Mouse (Mus musculus): ENCODE results near the gene Selenon.

Selenon gene

DNA sequence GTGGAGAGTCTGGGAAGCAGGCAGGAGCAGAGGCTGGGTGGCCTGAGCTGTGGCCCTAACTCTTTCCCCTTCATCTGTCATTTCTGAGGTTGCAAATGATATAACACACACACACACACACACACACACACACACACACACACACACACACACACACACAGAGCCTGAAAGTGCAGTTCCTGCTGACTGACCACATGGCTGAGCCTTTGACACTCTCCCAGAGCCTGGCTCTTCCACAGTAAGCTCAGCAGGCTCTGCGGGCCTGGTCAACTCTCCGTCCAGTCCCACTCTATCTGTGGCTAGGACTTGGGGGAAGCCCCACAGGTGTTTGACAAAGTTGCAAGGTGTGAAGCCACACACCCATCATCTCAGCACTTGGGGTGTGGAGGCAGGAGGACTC, 25.3 kb upstream of the Selenon start:
- no peak for DNase-seq (ENCODE audit: low spot score)

DNA sequence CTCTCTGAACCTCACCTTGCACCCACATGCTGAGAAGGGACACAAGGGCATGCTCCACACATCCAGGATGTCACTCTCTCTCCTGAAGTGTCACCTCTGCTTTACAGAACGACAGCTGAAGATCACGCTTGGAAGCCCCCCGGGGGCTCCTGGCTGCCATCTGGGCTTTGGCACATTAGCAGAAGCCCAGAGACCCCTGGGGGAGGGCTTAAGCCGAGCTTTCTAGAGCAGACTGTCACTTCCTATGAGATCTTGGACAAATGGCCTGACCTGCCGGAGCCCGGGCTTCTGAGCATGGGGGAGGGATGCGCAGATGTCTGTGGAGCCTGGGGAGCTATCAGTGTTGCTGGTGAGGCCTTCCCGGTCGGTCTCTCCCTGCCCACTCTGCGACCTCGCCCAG, 23.5 kb upstream of the Selenon start:
- no peak for DNase-seq (ENCODE audit: low spot score)

DNA sequence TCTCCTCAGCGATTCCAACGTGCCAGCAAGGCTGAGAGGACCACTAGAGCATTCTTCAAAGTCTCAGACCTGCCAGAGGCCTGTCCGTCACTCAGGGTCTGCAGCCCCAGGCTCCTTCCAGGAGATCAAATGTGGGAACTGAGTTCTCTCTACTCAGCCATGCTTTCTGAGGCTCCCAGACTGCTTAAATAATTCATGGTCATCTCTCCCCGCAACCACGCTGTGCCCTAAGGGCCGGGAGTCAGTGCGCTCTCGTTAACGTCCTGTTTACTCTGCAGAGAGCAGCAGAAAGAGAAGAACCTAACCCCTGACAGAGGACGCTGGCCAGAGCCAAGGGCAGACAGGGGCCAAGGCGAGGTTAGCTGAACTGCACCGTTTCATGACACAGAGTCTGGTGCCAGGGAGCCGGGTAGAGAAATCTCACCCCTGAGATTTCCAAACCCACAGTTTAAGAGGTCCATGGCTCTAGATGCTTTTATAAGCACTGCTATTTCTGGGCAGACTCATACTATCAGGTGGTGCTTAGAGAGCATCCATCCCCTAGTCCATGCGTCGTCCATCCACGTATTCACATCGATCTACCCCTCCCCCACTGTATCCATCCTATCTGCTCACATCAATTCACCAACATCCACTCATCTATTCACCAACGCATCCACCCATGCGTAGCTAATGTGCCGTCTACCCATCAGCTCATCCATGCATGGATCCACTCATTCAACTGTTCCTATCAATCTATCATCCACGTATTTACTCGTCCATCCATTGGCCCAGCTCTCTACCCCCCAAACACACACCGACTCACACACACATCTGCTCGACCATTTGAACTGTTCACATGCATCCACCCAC, 20.7 kb upstream of the Selenon start:
- no peak for DNase-seq (ENCODE audit: low spot score)

DNA sequence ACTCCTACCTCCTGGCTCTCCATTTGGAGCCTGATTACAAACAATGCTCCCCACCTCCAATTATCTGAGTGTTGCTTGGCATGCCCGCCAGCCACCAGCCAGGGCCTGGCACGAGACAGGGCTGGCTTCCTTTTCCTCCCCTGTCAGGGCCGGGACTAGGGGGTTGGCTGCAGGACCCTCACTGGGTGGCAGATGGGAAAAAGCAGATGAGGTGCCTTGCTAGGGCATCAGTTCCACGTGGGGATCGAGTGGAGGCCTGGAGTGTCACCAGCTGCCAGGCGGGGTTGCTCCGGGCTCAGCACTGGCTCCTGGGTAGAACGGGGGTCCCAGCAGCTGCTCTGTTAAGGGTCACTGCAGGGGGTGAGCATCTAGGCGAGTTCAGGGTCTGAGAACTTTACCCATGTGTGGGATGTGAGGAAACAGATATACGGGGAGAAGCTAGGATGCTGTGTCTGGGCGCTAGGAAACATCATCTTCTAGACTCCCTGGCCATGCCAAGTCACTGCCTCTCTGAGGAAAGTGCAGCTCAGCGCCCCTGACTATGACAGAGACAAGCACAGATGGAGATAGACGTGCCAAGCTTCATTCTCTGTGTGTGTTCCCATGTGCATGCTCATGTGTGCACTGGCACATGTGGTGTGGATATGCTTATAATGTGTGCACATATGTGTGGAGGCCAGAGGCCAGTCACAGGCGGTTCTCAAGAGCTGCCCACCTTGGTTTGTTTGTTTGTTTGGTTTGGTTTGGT, 18.9 kb upstream of the Selenon start:
- no peak for DNase-seq (ENCODE audit: low spot score)

DNA sequence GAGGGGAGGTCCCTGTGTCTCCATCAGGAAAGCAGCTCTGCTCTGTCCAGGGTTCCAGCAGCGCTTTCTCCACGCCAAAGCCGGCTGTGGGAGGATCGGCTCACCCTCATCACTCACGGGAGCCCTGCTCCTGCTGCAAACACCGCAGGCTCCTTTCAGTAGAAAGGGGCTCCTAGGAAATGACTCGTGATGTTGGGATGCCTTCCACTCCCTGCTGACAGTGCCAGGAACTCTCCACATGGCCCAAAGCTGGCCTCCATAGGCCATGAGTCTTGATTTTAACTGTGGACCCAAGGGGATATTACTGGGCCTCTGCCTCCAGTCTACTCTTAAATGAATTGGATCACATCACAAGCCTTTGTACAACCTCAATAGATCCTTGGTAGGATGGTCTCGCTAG, 17.9 kb upstream of the Selenon start:
- no peak for DNase-seq (ENCODE audit: low spot score)

DNA sequence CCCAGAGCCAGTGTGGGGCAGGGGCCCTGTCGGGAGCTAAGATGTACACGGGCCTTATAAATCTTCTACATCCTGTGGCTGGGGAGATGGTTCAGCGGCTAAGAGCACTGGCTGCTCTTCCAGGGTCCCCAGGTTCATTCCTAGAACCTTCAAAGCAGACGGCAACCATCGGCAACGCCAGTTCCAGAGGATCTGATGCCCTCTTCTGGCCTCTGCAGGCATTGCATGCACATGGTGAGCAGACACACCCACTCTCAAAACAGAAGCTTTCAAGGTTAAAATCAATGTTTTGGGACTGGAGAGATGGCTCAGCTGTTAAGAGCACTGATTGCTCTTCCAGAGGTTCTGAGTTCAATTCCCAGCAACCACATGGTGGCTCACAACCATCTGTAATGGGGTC, 17.2 kb upstream of the Selenon start:
- DNase-seq (ENCODE audit: low spot score): no peak

DNA sequence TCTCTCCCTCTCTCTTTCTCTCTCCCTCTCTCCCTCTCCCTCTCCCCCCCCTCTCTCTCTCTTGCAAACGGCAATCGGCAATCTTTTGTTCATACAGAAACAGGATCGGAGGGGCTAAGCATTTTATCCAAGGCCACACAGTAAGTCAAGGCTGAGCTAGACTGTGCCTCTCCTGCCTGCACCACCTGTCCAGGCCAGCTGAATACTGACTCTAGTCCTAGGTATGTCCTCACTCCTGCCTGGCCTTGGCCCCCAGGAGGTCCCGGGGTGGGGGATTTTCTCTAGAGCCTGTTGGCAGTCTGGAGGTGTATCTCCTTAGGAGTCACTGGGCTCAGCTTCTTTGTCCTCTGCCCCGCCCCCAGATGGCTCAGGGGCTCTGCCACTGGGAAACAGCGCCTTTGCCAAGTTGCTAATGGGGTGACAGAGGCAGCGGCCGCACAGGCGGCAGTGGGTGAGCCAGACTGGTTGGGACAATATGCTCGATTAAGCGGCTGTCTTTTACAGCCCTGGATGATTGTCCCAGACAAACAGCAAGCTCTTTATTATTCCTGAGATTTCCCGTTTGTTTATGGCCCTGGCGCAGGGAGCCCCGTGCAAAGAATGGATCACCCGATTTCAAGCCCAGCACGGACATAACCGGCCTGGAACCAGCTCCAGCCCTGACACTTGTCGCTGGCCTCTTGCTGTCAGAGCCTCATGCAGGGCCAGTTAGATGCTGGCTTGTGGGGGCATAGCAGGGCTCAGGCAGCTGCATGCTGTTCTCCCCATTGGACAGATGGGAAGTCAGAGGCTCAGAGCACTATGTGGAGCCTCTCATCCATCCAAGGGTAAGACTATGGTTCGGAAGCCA, 15.6 kb upstream of the Selenon start:
- no peak for DNase-seq (ENCODE audit: low spot score)

DNA sequence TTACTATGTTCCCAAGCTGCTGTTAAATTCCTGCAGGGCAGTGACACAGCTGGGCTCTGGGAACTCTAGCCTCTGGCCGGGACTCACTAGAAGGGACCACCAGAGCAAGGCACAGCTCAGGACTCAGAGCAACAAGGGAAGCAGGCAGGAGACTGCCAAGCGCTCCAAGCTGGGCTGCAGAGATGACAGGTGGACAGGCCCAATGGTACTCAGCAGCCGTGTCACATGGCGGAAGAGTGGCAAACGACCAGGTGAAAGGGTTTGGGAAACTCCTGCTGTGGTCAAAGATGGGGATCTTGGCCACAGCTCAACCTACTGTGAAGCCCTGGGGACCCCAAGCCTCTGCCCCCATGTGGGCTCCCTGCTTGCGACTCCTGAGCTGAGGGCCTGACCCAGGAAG, 12.1 kb upstream of the Selenon start:
- DNase-seq (ENCODE audit: low spot score): no peak

DNA sequence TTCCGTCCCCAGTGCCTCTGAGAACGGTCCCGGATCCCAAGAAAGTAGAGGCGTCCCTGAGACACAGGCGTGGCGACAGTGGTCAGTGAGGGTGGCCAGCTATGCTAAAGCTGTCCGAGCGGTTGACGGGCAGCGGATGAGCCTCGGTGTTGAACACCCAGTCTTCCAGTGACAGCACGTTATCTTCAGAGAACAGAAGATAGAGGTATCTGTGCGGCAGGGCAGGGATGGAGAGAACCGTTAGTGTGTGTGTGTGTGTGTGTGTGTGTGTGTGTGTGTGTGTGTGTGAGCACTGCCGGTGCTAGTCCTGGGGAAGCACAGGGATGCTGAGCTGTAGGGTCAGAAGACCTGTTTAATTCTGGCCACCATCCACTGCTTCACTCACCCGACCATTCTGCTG, 11.7 kb upstream of the Selenon start:
- no peak for DNase-seq (ENCODE audit: low spot score)

DNA sequence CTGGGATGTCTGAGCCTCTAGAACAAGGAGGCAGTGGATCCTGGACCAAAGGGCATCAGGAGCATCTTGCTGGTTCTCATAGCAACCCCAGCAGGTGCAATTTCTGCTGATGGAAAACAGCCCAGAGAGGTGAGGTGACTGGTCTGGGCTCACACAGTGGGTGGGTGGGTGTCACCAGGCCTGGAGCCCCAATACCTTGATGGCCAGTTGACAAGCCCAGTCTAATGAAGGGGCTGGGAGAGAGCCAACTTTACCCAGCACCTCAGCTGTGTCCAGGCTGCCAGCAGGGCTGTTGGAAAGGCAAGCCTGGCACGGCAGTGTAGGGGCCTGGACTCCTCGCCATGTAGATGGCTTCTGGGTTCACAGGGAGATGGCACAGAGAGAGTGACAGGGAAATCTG, 10.0 kb upstream of the Selenon start:
- no peak for DNase-seq (ENCODE audit: low spot score)

DNA sequence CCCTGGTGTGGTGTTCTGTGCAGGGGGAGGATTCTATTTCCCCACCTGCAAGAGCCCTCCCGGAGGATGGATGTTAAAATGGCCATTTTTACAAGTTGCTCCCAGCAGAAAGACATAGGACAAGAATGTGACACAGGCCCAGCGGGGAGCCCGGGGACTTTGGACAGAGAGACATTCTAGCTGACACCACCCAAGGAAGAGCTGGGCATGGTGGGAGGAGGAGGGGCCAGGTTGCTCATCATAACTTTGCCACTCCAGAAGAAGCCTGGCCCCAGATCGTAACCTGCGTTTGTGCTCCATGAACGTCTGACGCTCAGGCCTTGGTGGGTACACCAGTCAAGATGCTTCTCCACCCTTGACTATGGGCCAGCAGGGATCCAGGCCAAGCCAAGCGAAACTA, 8.7 kb upstream of the Selenon start:
- DNase-seq (ENCODE audit: low spot score): no peak

DNA sequence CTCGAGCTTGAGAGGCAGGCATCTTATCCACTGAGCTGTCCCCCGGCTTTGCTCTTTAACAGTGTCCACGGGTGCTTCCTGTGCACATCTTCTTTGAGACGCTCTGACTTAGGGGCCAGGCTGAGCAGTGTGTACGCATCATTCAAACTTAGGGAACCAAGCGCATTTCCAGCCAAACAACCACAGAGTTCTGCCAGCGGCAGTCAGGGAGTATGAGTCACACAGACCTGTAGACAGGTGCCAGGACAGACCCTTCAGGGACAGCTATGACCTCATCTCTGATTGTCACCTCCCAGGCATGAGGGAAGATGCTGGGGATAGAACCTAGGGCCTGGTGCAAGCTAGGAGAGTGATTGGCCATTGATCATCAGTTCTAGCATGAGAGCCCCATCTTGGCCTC, 7.2 kb upstream of the Selenon start:
- no peak for DNase-seq (ENCODE audit: low spot score)

DNA sequence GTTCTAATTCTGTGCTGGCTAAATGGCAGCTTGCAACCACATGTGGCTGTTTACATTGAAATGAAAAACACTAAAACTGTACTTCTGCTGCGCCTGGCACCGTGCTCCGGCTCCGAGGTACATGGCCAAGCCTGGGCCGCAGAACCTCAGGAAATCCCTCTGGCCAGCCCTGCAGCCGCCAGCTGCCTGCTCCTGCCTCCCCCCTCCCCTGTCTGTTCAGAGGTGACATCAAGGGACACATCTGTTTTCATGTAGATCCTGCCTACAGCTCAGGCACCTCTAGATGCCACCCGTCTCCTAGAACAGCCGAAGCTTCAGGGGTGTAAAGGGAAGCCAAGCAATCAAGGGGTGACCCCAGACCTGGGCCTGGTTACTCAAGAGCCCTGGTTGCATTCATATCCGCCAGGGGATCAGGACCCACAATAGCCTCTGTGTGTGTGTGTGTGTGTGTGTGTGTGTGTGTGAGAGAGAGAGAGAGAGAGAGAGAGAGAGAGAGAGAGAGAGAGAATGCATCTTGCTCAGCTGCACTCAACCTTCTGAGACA, 6.7 kb upstream of the Selenon start:
- no peak for DNase-seq (ENCODE audit: low spot score)

DNA sequence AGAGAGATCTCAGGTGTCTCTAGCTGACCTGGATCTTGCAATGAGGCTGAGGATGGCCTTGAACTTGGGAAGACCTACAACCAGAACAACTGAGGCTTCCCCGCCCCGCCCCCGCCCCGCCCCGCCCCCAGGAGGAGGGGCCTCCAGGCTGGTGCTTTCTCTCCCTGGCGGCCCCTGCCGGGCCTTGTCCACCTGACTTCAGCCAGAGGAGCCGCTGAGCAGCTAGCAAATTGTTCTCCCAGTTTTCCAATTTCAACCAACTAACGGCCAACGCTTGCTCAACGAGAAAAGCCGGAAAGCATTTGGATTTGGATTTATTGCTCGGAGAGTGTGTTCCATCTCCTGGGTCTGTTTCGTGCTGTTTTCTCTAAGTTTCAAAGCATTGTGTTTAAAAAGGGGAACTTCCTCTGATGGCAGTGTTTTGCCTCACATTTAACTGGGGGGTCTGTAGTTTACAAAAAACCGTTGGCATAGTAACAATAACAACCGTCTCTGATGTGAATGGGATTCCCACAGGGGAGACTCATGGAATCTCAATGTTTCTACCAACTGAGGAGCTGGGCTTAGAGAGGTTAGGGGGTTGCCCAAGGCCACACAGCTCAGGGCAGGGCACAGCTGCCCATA, 5.8 kb upstream of the Selenon start:
- DNase-seq (ENCODE audit: low spot score): no peak

DNA sequence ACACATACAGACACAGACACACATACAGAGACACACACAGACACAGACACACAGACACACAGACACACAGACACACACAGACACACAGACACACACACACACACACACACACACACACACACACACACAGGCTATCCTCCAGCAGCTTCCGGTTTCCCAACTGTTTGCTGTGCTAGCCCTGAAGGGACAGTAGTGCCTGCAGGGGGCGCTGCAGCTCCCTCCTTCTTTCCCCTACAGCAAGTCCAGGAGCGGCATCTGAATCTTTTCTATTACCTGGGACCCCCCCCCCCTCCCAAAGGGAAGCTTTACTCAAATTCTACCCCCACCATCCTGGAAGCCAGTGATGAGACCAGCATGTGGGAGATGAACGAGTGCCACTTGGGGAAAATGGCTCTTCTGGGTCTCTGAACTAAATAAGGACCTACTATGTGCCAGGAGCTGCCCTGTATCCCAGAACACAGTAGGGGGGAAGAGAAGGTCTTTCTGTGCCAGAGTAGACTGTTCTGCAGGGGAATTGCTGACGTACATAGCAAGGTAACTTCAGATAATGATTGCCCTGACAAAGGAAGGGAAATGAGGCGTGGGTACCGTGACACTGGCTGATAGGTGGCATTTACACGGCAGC, 4.1 kb upstream of the Selenon start:
- no peak for DNase-seq (ENCODE audit: low spot score)

DNA sequence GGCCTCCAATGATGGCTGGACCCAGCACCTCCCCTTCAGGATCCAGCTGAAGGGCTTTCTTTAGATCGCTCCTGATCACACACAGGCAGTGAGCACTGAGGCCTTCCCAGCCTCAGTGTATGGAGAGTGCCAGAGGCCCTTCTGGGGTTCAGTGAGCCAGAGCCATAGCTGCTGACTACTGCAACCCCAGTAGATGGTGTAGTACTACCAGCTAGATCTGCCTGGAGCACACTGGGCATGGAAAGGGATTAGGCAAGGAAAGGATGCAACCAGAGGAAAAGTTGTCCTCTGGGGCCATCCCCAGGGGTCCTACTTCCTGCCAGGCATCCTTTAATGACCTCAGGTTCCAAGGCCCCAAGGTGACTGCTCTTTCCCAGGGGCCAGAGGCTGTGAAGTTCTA, 1.7 kb upstream of the Selenon start:
- DNase-seq (ENCODE audit: low spot score): no peak

DNA sequence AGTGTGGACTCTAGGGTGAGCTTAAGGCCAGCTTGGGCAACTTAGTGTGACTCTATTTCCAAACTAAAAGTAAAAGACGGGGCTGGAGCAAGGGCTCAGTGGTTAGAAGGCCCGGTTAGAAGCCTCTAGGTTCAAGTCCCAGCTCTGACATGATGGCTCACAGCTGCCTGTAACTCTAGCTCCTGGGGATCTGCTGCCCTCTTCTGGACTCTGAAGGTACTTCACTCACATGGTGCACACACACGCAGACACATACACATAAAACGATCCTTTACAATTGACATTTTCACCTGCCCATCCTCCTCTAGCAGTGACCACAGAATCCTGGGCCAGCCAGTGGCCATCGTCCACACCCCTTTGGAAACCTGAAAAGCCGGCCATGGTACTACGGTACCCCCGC, 2.1 kb downstream of the Selenon start:
- no peak for DNase-seq (ENCODE audit: low spot score)

DNA sequence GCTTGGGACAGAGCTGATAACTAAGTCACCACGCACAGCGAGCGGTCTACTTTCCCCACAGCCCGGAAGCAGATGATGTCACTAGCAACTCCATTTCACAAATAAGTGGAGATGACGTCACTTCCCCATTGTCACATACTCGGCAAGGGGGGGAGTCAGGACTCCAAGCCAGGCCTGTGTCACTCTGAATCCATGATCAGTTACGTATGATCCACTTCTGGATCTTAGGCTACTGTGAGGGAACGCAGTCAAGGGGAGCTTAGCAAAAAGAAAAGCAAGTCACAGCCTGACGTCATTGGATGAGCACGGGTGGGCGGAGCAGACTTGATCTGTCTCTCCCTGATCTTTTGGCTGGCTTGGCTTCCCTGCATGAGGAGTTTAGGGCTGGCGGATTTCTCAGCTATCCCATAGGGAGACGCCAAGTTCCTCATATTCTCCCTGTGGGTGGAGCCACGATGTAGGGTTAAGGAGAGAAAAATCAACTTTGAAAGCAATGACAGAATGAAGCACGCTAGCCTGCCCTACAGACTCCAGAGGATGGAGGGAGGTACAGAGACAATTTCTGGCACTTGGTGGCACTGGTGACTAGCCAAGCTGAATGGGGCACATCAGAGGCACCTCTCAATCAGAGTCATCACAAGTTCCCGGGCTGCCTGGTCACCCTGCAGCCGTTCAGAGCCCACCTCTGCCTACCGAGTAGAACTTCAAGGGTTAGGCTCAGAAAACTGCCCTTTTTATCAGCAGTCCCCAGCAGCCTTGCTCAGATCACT, 3.6 kb downstream of the Selenon start:
- no peak for DNase-seq (ENCODE audit: low spot score)

DNA sequence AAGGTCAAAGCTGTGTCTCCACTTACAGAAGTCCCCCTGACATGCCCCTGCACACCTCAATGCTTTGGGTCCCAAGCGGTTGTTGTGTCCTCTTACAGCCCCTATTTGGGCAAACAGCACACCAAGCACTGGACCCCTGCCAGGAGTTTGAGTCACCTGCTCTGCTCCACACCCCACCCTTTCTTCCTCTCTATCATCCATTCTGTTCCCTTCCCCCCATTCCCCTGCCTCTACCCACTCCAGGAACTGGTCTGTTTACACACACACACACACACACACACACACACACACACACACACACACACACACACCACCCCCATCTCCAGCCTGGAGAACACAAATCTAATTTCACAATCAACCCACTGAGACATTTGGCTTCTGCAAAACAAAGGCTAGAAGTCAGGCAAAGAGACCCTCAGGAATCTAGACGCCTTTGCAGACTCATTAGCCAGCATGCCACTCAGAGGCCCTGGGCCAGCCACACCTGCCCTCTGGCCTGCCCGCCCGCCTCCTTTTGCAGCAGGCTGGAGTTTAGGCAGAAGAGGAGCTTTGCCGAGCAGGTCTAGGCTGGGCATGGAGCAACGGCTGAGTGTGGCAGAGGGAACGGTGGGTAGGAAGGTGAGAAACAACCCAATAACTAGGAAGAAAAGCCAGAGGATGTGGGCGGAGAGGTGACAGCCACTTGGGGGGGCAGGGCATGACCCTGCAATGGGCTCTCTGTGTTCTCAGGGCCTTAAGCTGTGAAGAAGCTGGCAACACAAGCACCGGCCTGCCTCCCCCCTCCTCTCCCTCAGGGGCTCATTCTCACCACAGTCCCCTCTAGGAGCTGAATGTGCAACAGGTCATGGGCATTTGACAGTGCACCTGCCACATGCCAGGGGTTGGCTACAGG, 4.9 kb downstream of the Selenon start:
- no peak for DNase-seq (ENCODE audit: low spot score)

DNA sequence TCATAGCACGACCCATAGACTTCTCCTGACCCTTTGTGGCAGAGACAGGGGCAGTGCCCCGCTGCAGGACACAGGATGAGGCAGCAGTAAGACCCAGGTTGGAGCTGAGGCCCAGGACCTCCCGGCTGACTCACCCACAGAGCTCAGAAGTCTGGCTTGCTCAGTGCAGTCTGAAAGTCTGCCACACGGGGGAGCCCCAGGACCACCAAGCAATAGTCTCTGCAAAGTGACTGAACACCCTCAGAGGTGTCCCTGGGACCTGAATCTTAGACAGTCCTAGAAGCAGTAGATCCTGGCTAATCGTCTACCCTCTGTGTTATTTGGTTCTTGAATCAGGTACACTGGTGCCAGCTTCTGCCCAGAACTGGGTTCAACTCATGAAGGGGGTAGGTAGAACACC, 8.7 kb downstream of the Selenon start:
- DNase-seq (ENCODE audit: low spot score): peak; percentile 86
